Mouse (Mus musculus): Measurements from ENCODE around the gene Nmnat2.

Nmnat2 gene

GRCm38 (mm10) chr1:153122764-153123163 is 168.0 kb downstream of the Nmnat2 start:
- DNase-seq (ENCODE audit: low spot score in 2 of 2): no peak

DNA sequence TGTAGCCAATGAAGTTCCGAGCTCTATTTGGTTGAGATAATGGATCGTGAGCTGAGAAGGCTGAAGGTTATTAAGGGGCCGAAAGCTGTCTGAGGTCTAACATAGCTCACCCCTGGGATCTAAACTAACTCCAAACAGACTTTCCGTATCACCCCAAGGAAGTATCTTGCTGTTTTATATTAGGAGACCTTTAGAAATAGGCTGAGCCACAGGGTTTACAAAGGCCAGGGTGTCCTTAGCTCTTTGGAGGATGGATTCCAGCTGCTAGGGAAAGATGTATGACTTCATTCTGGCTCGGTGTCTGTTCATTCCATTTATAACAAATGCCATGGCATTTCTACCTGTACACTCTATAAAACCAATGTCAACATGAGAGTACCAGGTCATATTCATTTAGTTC is 169.7 kb downstream of the Nmnat2 start:
- DNase-seq (ENCODE audit: low spot score in 2 of 2): no peak

GRCm38 (mm10) chr1:153125287-153126275 is 170.8 kb downstream of the Nmnat2 start:
- DNase-seq (ENCODE audit: low spot score in 2 of 2): no peak

DNA sequence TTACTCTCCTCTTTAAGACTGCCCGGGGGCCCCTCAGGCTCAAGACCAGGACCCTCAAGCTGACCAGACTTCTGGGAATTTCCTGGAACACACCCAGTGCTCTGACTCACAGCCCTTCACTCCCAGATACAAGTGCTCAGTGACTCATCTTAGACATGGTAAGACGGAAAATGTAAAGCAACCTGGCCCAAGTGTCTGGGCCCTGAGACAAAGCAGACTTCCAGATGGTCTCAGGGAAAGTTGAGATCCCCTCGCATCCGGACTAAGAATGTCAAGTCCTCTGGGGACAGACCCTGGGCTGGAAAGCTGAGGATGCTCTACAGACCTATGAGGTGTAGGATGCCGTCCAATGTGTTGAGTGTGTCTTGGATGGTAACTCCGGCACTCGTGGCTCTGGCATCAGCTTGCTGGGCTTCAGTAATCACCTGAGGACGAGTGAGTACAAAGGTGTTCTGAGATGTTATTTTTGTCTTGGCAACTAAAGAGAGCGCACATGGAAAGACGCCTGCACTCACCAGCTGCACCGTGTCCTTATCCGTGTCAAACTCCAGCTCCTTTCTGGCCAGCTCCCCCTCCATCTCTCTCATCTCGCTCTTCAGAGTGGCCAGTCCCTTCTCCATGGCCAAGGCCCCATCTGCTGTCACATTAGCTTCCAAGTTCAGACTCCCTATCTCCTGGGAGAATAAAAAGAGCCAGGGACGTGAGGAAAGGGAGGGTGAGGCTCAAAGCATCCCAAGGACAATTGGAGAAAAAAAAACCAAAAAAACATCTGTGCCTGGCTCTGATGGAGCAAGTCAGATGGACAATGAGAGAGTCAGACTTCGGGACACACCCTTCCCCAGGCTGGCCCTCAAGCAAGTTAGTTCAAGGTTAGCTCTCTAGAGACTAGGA is 171.9 kb downstream of the Nmnat2 start:
- DNase-seq (ENCODE audit: low spot score in 2 of 2): no peak

GRCm38 (mm10) chr1:153127622-153128021 is 172.8 kb downstream of the Nmnat2 start:
- DNase-seq (ENCODE audit: low spot score in 2 of 2): no peak

DNA sequence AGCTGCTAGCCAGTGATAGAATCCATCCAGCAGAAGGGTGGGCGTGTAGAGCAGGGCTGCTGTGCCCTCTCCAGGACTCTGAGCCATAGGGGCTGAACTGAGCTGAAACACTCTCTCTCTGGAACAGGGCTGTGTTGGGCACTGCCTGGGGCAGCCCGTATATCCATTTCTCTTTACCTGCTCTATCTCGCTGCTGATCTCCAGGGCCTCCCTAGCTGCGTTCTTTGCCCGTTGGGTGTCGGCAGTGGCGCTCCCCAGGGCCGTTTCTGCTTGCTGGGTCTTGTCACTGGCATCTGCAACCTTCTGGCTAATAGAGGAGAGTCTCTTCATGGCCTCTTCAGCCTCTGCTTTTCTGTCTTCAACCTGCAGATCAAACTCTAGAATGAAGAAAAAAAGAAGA is 174.0 kb downstream of the Nmnat2 start:
- DNase-seq (ENCODE audit: low spot score in 2 of 2): no peak

DNA sequence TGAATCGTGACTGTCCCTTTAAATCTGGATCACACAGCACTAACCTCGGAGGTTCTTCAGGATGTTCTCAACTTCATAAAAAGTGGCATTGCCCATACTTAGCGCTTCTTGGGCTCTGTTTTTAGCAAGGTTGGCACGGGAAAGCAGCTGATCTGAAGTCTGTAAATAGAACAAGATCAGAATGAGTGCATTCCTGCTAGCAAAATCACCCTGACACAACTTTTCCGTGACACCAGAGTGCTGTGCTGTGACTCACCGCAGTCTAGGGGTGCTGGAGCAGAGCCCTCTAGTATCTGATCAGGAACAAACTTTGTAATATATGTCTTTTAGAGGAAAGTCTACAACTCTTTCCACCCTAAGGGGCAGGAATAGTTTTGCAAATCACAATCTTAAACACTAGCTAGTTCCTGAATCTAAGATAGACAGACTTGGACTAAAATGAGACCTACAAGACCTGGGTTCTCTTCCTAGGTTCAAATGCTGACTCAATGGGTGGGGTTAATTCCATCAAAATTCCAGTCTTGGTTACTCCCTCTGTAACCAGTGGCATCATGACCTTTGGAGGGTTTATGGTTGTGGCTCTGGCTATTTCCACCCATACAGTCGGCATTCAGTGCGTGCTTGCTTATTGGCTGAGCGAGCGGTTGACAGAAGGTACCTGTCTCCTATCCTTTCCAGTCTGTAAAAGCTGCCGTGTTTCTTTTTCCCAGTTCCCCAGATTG is 175.4 kb downstream of the Nmnat2 start:
- DNase-seq (ENCODE audit: low spot score in 2 of 2): no peak

DNA sequence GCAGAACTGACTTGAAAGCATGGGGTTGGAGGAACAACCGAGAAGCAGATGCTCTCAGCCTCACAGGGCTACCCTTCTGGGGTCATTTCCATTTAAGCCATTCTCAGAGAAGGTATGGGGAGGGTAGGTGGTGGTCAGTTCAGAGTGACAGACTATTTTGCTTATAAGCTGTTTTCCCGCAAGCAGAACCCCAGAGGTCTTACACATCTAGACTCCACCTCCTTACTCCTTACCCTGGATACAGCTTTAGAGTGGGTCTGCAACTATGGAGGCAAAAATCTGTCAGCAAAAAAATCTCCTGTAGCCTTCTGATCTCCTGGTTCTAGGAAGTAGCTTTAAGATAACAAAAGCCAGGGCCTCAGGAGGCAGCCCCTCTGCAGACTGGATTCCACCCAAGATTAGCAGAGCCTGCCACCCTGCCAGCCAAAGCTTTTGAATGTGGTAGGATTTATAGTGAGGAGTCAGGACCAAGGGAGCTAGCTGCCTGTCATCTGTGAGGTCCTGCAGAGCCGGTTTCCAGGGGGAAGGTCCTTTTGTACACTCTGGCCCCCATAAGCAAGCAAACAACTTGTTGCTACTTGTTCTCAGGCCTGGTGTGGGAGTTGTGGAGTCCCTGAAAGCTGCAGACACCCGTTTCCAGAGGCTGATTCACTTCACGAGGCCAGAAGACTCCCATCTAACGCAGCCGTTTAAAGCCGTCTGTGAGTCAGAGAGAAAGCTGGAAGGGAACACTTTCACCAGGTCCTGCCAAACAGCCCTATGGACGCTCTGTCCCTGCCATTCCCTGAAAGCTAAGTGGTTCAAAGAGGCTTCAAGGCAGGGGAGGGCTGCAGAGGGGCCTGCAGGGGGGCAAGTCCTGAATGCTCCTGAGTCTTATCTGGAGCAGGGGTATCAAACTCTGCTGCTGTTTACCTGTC is 179.3 kb downstream of the Nmnat2 start:
- peak in 1 of 2 experiments; percentile 6 for DNase-seq (ENCODE audit: low spot score in 2 of 2)

DNA sequence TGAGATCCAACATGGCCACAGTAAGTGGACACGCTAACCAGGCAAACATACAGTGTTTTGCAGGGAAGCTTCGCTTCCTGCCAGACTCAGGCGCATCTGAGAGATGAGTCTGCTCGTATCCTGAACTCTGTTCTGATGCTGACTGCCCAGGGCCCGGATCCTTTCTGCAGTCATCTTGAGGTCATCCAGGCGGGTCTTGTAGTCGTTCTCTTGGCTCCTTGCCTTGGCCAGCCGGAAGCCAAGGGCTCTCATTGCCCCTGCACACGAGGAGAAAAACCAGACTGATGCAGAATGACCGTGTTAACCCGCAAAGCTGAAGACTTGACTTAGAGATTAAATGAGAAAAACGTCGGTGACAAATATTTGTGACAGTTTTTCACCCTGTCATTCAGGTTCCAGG is 181.9 kb downstream of the Nmnat2 start:
- no peak for DNase-seq (ENCODE audit: low spot score in 2 of 2)

DNA sequence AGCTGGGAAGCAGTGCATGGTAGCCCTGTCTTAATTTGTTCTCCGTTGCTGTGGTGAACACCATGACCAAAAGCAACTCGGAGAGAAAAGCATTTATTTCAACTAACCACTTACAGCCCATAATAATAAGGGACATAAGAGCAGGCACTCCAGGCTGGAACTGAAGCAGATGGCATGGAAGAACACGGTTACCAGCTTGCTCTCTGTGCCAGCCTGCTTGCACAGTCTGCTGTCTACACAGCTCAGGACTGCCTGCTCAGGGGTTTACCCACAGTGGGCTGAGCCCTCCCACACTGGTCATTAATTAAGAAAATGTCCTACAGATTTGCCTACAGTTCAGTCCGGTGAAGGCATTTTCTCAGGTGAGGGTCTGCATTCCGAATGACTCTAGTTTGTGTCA is 183.7 kb downstream of the Nmnat2 start:
- DNase-seq (ENCODE audit: low spot score in 2 of 2): no peak

- DNase-seq (ENCODE audit: low spot score in 2 of 2): no peak
Observed at GRCm38 (mm10) chr1:153139635-153140034, 184.8 kb downstream of the Nmnat2 start.

DNA sequence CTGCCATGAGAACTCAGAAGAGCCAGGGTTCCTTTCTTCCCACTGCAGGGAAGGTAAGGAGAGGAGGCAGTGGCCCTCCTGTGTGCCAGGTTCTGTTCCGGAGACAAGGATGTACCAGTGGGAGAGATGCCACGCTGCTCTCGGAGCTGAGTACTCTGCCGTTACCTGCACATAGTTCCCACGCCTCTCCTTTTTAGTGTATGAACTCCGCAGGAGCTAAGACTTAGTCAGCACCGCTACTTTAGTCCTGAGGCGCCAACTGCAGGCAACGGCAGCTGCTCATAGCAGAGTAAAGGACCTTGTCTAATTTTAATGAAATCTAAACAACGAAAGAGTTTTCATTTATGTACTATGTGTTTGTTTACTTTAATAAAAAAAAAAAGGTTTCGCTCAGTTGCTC is 185.5 kb downstream of the Nmnat2 start:
- no peak for DNase-seq (ENCODE audit: low spot score in 2 of 2)

DNA sequence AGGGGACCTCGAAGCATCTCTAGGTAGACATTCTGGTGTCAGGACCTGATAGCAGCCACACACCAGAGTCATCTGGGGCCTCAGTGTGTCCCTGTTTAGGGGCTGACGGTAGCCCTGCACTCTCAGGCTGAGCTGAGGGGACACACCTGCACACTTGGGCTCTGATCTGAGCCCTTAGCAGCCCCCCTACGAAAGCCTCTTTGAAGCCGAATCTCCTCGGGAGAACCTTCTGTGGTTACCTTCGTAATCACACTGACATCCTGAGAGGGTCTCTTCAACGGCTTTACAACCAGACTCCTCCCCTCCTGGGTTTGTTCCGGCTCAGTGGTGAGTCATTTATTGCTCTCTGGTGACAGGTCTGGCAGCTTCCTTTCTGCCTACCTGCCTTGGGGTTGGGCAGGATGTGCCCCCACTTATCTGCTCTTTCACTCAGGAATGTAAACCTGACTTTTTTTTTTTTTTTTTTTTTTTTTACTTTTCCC is 186.0 kb downstream of the Nmnat2 start:
- no peak for DNase-seq (ENCODE audit: low spot score in 2 of 2)

DNA sequence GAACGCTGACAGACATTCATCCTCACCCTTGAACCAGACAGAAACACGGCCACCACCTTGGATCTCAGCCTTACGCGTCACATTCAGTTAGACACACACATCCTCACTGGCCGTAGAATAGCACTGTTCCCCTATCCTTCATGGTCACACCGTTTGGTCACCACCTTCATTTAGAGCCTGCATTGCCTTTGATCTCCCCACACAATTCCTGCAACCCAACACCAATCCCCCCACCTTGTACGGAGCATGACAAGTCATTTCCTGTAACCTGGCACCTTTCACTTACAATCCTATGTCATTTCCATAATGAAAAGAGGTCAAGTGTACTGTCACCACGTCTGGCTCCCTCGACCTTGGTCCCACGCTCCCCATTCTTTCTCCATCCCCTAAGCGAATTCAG is 189.2 kb downstream of the Nmnat2 start:
- DNase-seq (ENCODE audit: low spot score in 2 of 2): no peak

DNA sequence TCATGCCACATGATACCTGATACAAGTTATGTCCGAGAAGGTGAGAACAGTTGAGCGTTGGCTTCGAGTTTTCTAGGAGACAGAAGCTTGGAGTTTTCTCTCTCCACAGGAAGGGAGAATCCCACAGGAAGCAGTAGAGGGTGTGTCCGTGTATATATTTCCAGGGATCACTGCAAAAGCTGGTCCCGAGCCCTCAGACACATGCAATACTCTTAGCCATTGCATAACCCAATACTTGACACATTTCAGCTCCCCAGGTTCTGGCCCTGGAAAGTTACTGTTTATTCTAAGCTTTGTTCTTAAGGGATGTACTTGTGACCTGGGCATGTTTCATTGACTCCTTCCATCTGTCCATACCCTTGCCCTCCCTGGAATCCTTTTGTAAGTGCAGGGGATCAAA is 191.0 kb downstream of the Nmnat2 start:
- DNase-seq (ENCODE audit: low spot score in 2 of 2): no peak

GRCm38 (mm10) chr1:153152594-153152993 is 197.8 kb downstream of the Nmnat2 start:
- no peak for DNase-seq (ENCODE audit: low spot score in 2 of 2)

GRCm38 (mm10) chr1:153153619-153154137 is 198.9 kb downstream of the Nmnat2 start:
- DNase-seq (ENCODE audit: low spot score in 2 of 2): no peak

GRCm38 (mm10) chr1:153155364-153155763 is 200.6 kb downstream of the Nmnat2 start:
- DNase-seq (ENCODE audit: low spot score in 2 of 2): no peak

DNA sequence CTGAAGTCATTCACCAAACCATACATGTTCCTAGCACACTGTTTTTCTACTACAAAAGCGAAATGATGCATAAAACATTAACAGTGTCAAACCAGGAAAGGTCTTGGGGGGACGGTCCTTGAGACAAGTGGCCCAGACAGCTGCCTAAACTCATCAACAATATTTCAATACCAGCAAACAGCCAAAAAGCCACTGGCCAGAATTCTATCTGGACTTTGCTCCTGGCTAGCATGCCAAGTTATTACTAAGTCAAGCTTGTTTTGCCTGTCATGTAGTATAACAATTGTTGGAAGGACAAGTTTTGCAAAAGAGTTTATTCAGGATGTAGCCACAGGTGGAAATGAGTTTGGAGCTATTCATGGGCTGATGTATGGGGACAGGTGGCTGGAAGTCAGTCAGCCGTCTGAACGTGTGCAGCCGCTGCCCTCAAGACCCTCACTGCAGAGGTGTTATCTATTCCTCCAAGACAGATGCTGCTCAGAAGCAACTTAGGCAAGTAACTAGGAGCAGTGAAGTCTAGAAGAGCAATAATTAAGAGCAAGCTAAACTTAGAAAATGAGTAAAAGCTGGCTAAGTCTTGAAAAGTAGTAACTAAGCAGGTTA is 202.3 kb downstream of the Nmnat2 start:
- DNase-seq (ENCODE audit: low spot score in 2 of 2): no peak

DNA sequence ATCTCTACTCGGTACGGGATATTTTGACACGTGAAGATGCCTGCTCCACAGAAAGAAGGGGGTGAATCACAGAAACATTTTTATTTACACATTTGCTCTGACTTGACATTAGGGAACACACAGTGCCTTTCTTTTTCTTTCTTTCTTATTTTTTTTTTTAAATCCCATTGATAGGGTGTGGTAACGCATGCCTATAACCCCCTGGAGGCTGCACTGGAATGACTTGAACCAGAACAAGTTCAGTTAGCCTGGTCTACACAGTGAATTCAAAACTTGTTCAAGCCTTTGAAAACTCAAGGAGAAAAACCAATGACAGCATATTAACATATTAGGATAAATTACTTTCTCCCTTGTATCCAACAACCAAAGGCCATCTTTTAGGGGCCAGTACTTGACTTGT is 204.3 kb downstream of the Nmnat2 start:
- DNase-seq (ENCODE audit: low spot score in 2 of 2): no peak

All from cerebellum, postnatal 4 days (tissue).